Mouse (Mus musculus) layer of hippocampus, adult 18-20 months (tissue): ENCODE data around the gene Efcab1. TPM values are rescaled to one million over a fixed set of nuclear protein-coding genes. Genes with fewer than 3 reads are reported as not detected.

ENCODE experiments used
- DNase-seq, 2 experiments: peaks; one replicate each; pipeline ENCODE4 v3.0.0; 2022; ENCODE audit warnings: low spot score in 2 of 2
- total RNA-seq, 2 experiments: library from RNA; stranded (reverse); gene quantifications; 2 replicates each; pipeline ENCODE4 v1.2.3; 2021

Efcab1 gene
- total RNA-seq, 2 experiments from 2014 or later, result 6.0 to 7.0 TPM

- no peak for DNase-seq
Measured at GRCm38 (mm10) chr16:14992461-14993107, 86.2 kb downstream of the Efcab1 start.

DNA sequence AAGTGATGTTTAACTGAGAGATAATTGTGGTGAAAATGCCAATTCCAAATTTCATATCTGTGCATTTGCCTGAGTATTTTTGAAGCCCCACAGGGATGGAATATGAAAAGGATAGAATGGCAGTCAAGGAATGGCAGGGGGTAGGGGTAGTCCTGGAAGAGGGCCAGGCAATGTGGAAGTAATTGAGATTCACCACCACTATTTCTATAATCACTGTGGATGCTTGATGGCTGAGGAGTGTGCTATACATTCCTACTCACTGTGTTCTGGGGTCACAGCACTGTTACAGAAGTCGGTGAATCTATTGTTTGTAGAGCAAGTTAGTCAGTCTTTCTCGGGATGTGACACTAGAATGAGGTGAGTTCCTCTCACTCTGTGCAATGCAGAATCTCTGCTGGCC lies 108.3 kb downstream of the Efcab1 start:
- DNase-seq, result no peak
